ENCODE assay signal across 10 mouse cellular contexts in genomic region chr17:12170791-12171497, GRCm38 (mm10). TPM values are rescaled to one million over a fixed set of nuclear protein-coding genes. Genes with fewer than 3 reads are reported as not detected.
DNase-seq lines count a peak whose midpoint lies in the region; ATAC-seq and TF ChIP-seq lines count a peak whose summit lies in the region.
"Had no signal": no experiment of that assay in that cellular context is flagged by ENCODE, and none has a peak within 500 bp of the region (broad histone marks: within the 10 kb centered on the region; RNA-seq: fewer than 3 reads in every experiment).

No protein-coding gene starts in this region.

- peak; percentile 51 for DNase-seq in adrenal gland, adult 8-10 months
- no peak for DNase-seq in adrenal gland, postnatal 4 days (ENCODE audit: low spot score in 2 of 2)
- peak; percentile 52 to 67 for DNase-seq in heart, adult 2 months
- peak; percentile 49 to 72 for DNase-seq in kidney, postnatal 36 days
- peak; percentile 58 to 71 for DNase-seq in monocyte, adult 2 months (ENCODE audit: low read depth in 1 of 2, low spot score in 2 of 2)
- no peak for DNase-seq in thymus, postnatal 0 days (ENCODE audit: low spot score)
- no peak for DNase-seq in frontal cortex, postnatal 14 days (ENCODE audit: low spot score in 2 of 2)
- DNase-seq: layer of hippocampus, adult 9-11 months had no signal

- no peak overlapping the region for H3K4me2 ChIP-seq in forebrain, embryonic 12.5 days

- no peaks in the 10 kb centered on the region for H3K79me2 ChIP-seq in heart, adult 2 months (replicated peaks; ENCODE audit: control insufficient read depth, insufficient read depth, low read length)

- 22% methylated on average over 7 of the region's 7 CpGs for WGBS in heart, adult 2 months
- WGBS in forebrain, embryonic 12.5 days, result 83% methylated on average over 7 of the region's 7 CpGs

- ATAC-seq in forebrain, embryonic 12.5 days (ENCODE audit: low FRiP score), result no peak
- ATAC-seq: CD4-positive, CD25-positive, alpha-beta regulatory T cell, adult 4 months had no signal

- no peaks in the 10 kb centered on the region for H3K9me3 ChIP-seq in forebrain, embryonic 12.5 days

- intact Hi-C loops in heart, adult 2 months (cut with DNase I), result loop anchor here (5.0 kb wide), 1 partner anchor 54 kb away; the partner anchor contains the start of gene Agpat4

- peaks cover 17% of the 10 kb centered on the region for H3K4me1 ChIP-seq in heart, adult 2 months (ENCODE audit: control insufficient read depth, insufficient read depth, low read length)
- H3K4me1 ChIP-seq in forebrain, embryonic 12.5 days, result peaks cover 23% of the 10 kb centered on the region

- no peak overlapping the region; the same call in 1 of the 2 replicates for H3K27ac ChIP-seq in heart, adult 2 months
- H3K27ac ChIP-seq in forebrain, embryonic 12.5 days, result no peak overlapping the region

- H3K4me3 ChIP-seq in heart, adult 2 months, result no peak overlapping the region
- H3K4me3 ChIP-seq in forebrain, embryonic 12.5 days (replicated peaks), result no peak overlapping the region

- TF ChIP-seq CTCF in heart, adult 2 months (IDR thresholded peaks at IDR 0.05), result peak; percentile 11; the same call in 1 of the 2 replicates

- 0 out of 2 replicates have a peak, but pooled peaks have one; percentile 56 for TF ChIP-seq EP300 in heart, adult 2 months (IDR thresholded peaks at IDR 0.05; ENCODE audit: insufficient read depth, low read depth, low read length)

- H3K9ac ChIP-seq in heart, adult 2 months (ENCODE audit: low read depth, low read length), result no peak overlapping the region
- no peak overlapping the region for H3K9ac ChIP-seq in forebrain, embryonic 12.5 days

- TF ChIP-seq POLR2A in heart, adult 2 months (IDR thresholded peaks at IDR 0.05; ENCODE audit: insufficient read depth, low read depth, low read length), result no peak

- H3K36me3 ChIP-seq in heart, adult 2 months (ENCODE audit: control insufficient read depth, insufficient read depth, low read length), result no peaks in the 10 kb centered on the region
- H3K36me3 ChIP-seq in forebrain, embryonic 12.5 days (replicated peaks), result no peaks in the 10 kb centered on the region

- H3K27me3 ChIP-seq in heart, adult 2 months (ENCODE audit: control insufficient read depth, insufficient read depth, low read length), result no peaks in the 10 kb centered on the region
- no peaks in the 10 kb centered on the region for H3K27me3 ChIP-seq in forebrain, embryonic 12.5 days

RNA-seq across cellular contexts. Expression of gene Agpat4, which starts 52.4 kb away (rescaled TPM):
- total RNA-seq in adrenal gland, adult 8-10 months (2022), result 100 to 1,000 TPM in 2 of 4 experiments, 10 to 100 TPM in 2; 40.1 to 106 (median 76.9) TPM
- 10 to 100 TPM; 26.0 to 26.4 TPM for total RNA-seq in adrenal gland, postnatal 4 days (2021)
- 1 to 10 TPM; 4.4 to 5.3 TPM for total RNA-seq in heart, adult 2 months (2021)
- 4.8 and 5.2 TPM in 2 replicates for polyA plus RNA-seq in heart, adult 2 months (2012; rRNA removed)
- polyA plus RNA-seq in forebrain, embryonic 12.5 days (2016; fragmentation: Nextera tagmentation; extraction: Ambion mirVana), result 40.6 and 40.9 TPM in 2 replicates
- polyA plus RNA-seq in thymus, postnatal 0 days (2015; fragmentation: Nextera tagmentation; extraction: Ambion mirVana), result 7.7 and 11.1 TPM in 2 replicates

Comparison
In these comparisons a context has a peak if more than half of its experiments do, and no peak if none do; other contexts are left out.
1. DNase-seq: peak in adrenal gland, adult 8-10 months (single experiment), heart, adult 2 months (2 of 2), kidney, postnatal 36 days (2 of 2) and monocyte, adult 2 months (2 of 2); none in adrenal gland, postnatal 4 days (0 of 2), thymus, postnatal 0 days (single experiment) and frontal cortex, postnatal 14 days (0 of 2).
2. RNA of gene Agpat4, which starts 52.4 kb away (total RNA-seq): 40.1 to 106 TPM in adrenal gland, adult 8-10 months and 26.0 to 26.4 TPM in adrenal gland, postnatal 4 days; 4.4 to 5.3 TPM in heart, adult 2 months; every median in the first group is over 4 times any median in the second.